Mouse (Mus musculus): ENCODE data around the gene Slc23a4.

DNA sequence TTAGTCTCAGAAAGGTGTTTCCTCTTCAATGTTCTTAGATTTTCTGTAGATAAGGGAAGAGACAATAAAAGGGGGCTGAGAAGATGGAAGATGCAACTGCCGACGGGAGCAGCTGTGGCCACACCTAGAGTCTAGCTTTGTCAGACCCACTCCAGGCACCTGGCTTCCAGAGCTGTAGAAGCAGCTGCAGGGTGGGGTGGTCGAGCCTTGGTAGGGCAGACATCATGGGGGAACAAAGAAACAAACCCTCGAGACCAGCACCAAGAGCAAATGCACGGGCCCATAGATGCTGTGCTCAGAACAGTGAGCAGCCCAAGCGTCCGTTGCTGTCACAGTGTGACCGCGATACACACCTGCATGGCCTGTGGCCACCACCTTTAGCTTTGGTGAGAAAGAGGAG lies 45.8 kb downstream of the Slc23a4 start:
- TF ChIP-seq CTCF (IDR thresholded peaks at IDR 0.05; ENCODE audit: low read depth, low read length) (no peak), POLR2A (IDR thresholded peaks at IDR 0.05; ENCODE audit: insufficient read depth, low read length) (no peak), EP300 (IDR thresholded peaks at IDR 0.05; ENCODE audit: insufficient read depth, low read depth, low read length) (no peak)
